Mouse (Mus musculus) midbrain, postnatal 0 days (tissue): ENCODE data around the gene Dusp23. TPM values are rescaled to one million over a fixed set of nuclear protein-coding genes. Genes with fewer than 3 reads are reported as not detected.

Experiments
- ATAC-seq: fragments of 200-750 bp; cut with Nextera tagmentation; 2 replicates; pipeline ENCODE4 v1.8.0; 2017; ENCODE audit warnings: moderate number of reproducible peaks, mild to moderate bottlenecking, moderate TSS enrichment, moderate library complexity; ENCODE audit not compliant: low FRiP score
- DNase-seq: peaks from one replicate; pipeline ENCODE4 v3.0.0-alpha.2; 2015; ENCODE audit warnings: low spot score
- H3K27ac ChIP-seq: fragments of 300-500 bp; sonication (generic); 2 replicates; pipeline ENCODE4 v1.5.1; 2014; ENCODE audit warnings: low read depth, mild to moderate bottlenecking, low read length, mixed read lengths
- H3K27me3 ChIP-seq: fragments of 300-500 bp; sonication (generic); 2 replicates; pipeline ENCODE4 v1.6.1; 2014; ENCODE audit warnings: low read length, control low read depth, mixed read lengths; ENCODE audit not compliant: insufficient read depth
- H3K36me3 ChIP-seq: fragments of 300-500 bp; sonication (generic); 2 replicates; pipeline ENCODE4 v1.6.1; 2014; ENCODE audit warnings: low read length, control low read depth, mixed read lengths; ENCODE audit not compliant: insufficient read depth
- H3K4me1 ChIP-seq: fragments of 300-500 bp; sonication (generic); 2 replicates; pipeline ENCODE4 v1.6.1; 2014; ENCODE audit warnings: mild to moderate bottlenecking, control low read depth, antibody characterized with exemption, low read length, mixed read lengths; ENCODE audit not compliant: insufficient read depth
- H3K4me2 ChIP-seq: fragments of 300-500 bp; sonication (generic); 2 replicates; pipeline ENCODE4 v1.6.1; 2014; ENCODE audit warnings: low read depth, mild to moderate bottlenecking, low read length, mixed read lengths; ENCODE audit not compliant: poor library complexity, severe bottlenecking
- H3K4me3 ChIP-seq: fragments of 300-500 bp; sonication (generic); 2 replicates; pipeline ENCODE4 v1.5.1; 2014; ENCODE audit warnings: low read depth, mild to moderate bottlenecking, low read length, moderate library complexity
- H3K9ac ChIP-seq: fragments of 300-500 bp; sonication (generic); replicated peaks from 2 replicates; pipeline ENCODE4 v1.6.1; 2014; ENCODE audit warnings: mild to moderate bottlenecking, low read length, moderate library complexity, mixed read lengths; ENCODE audit not compliant: poor library complexity, severe bottlenecking
- H3K9me3 ChIP-seq: fragments of 300-500 bp; sonication (generic); 2 replicates; pipeline ENCODE4 v1.6.1; 2016; ENCODE audit warnings: low read length, control low read depth
- CTCF ChIP-seq: IDR thresholded peaks from 2 replicates; pipeline ENCODE4 v1.5.1; 2016; ENCODE audit warnings: antibody characterized with exemption, mild to moderate bottlenecking
- WGBS: fragments of 180-500 bp; shearing (Covaris S2); extraction: QIAGEN DNeasy Blood & Tissue Kit; methylation state at CpG from one replicate; pipeline ENCODE4 v1.1.7; 2014; 5-methylcytosine and 5-hydroxymethylcytosine counted together
- polyA plus RNA-seq: library from polyadenylated mRNA; unstranded; fragments of >200 nt; fragmentation: Nextera tagmentation; extraction: Ambion mirVana; gene quantifications from 2 replicates; pipeline ENCODE4 v1.2.1, GENCODE M21; 2015
- total RNA-seq: library from RNA; depleted of rRNA; stranded (reverse); fragments of >200 nt; gene quantifications from 2 replicates; pipeline ENCODE4 v1.2.3, GENCODE M21; 2014

The Dusp23 gene
- total and polyA plus RNA-seq, 2 experiments from 2014 or later: 3.3 to 7.2 TPM

DNA sequence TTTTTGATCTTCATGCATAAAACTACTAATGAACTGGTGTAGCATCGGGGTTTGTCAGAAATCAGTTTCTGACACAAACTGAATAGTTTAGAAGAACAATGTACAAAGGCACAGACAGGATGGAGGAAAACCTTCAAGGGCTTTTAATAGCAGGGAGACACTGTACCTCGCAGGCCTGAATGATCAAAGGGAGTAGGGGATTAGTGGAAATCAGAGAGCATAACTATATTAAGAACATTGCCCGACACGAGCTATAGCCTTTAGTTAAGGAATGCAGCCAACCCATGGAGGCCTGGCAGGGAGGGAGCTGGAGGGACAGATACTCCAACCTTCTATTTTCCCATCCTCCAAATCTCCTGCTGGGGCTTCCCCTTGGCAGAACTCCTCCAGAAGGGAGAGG lies 14.5 kb upstream of the Dusp23 start:
- Histone ChIP-seq H3K9ac (no peak overlapping the region), H3K9me3 (no peaks in the 10 kb centered on the region), H3K4me3 (no peak overlapping the region), H3K36me3 (no peaks in the 10 kb centered on the region), H3K27me3 (no peaks in the 10 kb centered on the region), H3K4me1 (0 out of 2 replicates have a peak, but pooled peaks cover 4% of the 10 kb centered on the region), H3K27ac (no peak overlapping the region), H3K4me2 (no peak overlapping the region)
- TF ChIP-seq CTCF: no peak
- ATAC-seq: no peak
- no peak for DNase-seq
- 14% methylated on average over 4 of the region's 4 CpGs for WGBS

DNA sequence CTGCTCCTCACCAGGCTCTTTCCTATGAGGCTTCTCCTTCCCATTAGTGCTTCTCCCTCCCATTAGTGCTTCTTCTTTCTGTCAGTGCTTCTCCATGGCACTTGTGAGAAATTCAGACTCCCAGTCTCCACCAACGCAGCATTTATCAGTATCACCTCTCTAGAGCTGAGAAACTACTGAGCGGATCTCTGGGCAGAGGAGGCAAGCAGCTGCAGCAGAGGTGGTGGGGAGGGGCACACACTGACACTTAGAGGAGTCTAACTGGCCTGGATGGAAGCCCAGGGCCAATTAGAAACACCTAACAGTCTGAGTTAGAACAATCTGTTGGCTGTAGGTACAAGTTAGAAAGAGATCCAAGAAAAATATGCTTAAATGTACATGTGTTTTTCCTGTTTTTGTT lies 6.0 kb upstream of the Dusp23 start:
- TF ChIP-seq CTCF: no peak
- no peak overlapping the region for H3K4me3 ChIP-seq
- no peak for DNase-seq
- 68% methylated on average over 2 of the region's 2 CpGs for WGBS
- H3K27me3 ChIP-seq: no peaks in the 10 kb centered on the region
- no peaks in the 10 kb centered on the region for H3K9me3 ChIP-seq
- H3K36me3 ChIP-seq: no peaks in the 10 kb centered on the region
- ATAC-seq: no peak
- no peak overlapping the region for H3K9ac ChIP-seq
- no peak overlapping the region for H3K4me2 ChIP-seq
- H3K4me1 ChIP-seq: no peaks in the 10 kb centered on the region
- H3K27ac ChIP-seq: no peak overlapping the region

GRCm38 (mm10) chr1:172637801-172638200 lies 5.0 kb upstream of the Dusp23 start:
- no peaks in the 10 kb centered on the region for H3K4me1 ChIP-seq
- peak; percentile 67 for DNase-seq
- no peaks in the 10 kb centered on the region for H3K9me3 ChIP-seq
- no peak overlapping the region for H3K4me2 ChIP-seq
- no peaks in the 10 kb centered on the region for H3K36me3 ChIP-seq
- H3K9ac ChIP-seq: no peak overlapping the region
- no peak overlapping the region for H3K4me3 ChIP-seq
- ATAC-seq: no peak
- peak; percentile 74 for TF ChIP-seq CTCF
- H3K27me3 ChIP-seq: no peaks in the 10 kb centered on the region
- 65% methylated on average over 4 of the region's 4 CpGs for WGBS
- no peak overlapping the region for H3K27ac ChIP-seq

- Histone ChIP-seq H3K9ac (no peak overlapping the region), H3K4me1 (no peaks in the 10 kb centered on the region), H3K4me2 (no peak overlapping the region), H3K27ac (no peak overlapping the region), H3K9me3 (no peaks in the 10 kb centered on the region), H3K4me3 (no peak overlapping the region), H3K27me3 (no peaks in the 10 kb centered on the region), H3K36me3 (no peaks in the 10 kb centered on the region)
- WGBS: 96% methylated on average over 5 of the region's 5 CpGs
- ATAC-seq (no peak), DNase-seq (no peak)
- no peak for TF ChIP-seq CTCF
These were observed 3.5 kb upstream of the Dusp23 start for GRCm38 (mm10) chr1:172636266-172636665.

- no peak overlapping the region for H3K4me2 ChIP-seq
- no peak overlapping the region for H3K4me3 ChIP-seq
- no peaks in the 10 kb centered on the region for H3K9me3 ChIP-seq
- no peak for TF ChIP-seq CTCF
- WGBS: 69% methylated on average over 4 of the region's 4 CpGs
- DNase-seq: no peak
- no peaks in the 10 kb centered on the region for H3K36me3 ChIP-seq
- H3K9ac ChIP-seq: no peak overlapping the region
- 0 out of 2 replicates have a peak overlapping the region, but pooled peaks have one; percentile 43 for H3K27ac ChIP-seq
- H3K27me3 ChIP-seq: no peaks in the 10 kb centered on the region
- no peaks in the 10 kb centered on the region for H3K4me1 ChIP-seq
- no peak for ATAC-seq
These were observed 2.5 kb upstream of the Dusp23 start for GRCm38 (mm10) chr1:172635258-172635657.

- no peak overlapping the region for H3K4me3 ChIP-seq
- no peaks in the 10 kb centered on the region for H3K36me3 ChIP-seq
- H3K9ac ChIP-seq: no peak overlapping the region
- no peak overlapping the region for H3K4me2 ChIP-seq
- H3K4me1 ChIP-seq: no peaks in the 10 kb centered on the region
- WGBS: 87% methylated on average over 2 of the region's 2 CpGs
- DNase-seq (no peak), ATAC-seq (no peak)
- no peak for TF ChIP-seq CTCF
- no peaks in the 10 kb centered on the region for H3K27me3 ChIP-seq
- H3K9me3 ChIP-seq: no peaks in the 10 kb centered on the region
- H3K27ac ChIP-seq: no peak overlapping the region
These were observed 1.4 kb upstream of the Dusp23 start for GRCm38 (mm10) chr1:172634136-172634535.
